Mouse (Mus musculus) heart, postnatal 0 days (tissue): ENCODE data around the gene Samd4.

Source experiments
- CTCF ChIP-seq: IDR thresholded peaks from 2 replicates; pipeline ENCODE4 v1.5.1; 2016; ENCODE audit warnings: antibody characterized with exemption, control low read depth, low read depth
- EP300 ChIP-seq: IDR thresholded peaks from 2 replicates; pipeline ENCODE4 v1.6.1; 2016; ENCODE audit warnings: antibody characterized with exemption, low read depth

GRCm38 (mm10) chr14:46999321-47000025 lies 116.8 kb downstream of the Samd4 start:
- no peak for TF ChIP-seq CTCF
- peak; percentile 56; the same call in 1 of the 2 replicates for TF ChIP-seq EP300
